Mouse (Mus musculus) kidney, postnatal 10 days (tissue): Measurements from ENCODE around the gene Gdpd1.

Source experiments
- DNase-seq: peaks from one replicate; pipeline ENCODE4 v3.0.0; 2021; ENCODE audit warnings: mixed read lengths

Gene Gdpd1

DNA sequence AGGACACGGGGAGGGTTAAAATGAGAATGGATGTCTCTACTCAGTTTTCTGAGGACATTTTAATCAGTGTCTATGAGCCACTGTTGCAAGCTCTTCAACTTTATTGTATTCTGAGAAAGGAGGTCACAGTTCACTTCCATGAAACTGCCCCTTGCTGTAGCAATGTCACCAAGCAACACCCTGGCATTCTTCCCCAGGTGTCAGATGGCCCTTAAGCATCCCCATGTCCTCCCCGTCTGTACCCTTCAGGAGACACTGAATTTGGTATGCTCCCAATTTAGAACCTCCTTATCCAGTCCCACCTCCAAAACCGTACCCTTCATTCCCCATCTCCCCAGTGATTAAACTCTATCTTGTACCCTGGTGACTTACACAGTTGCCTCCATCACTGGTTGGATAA, 88.9 kb downstream of the Gdpd1 start:
- DNase-seq: no peak
